Mouse (Mus musculus): ENCODE data around the gene Uckl1.

DNA sequence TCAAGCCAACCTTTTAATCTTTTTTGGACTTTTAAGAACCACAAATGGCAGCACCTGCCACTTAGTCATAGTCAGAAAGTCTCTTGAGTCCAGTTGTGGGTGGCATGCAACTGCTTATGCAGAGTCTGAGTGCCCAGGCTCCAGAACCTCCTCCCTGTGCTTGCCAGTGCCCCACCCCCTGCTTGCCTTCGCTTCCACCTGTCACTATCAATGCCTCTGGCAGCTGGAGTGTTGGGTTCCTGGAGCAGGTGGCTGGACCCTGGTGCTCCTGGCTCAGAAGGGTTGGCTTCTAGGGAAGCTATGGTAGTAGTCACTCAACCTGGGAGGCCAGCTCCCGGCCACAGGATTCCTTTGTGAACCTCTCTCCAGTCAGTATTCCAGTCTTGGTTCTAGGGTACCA lies 34.5 kb downstream of the Uckl1 start:
- no peak for TF ChIP-seq GATA1 (IDR thresholded peaks at IDR 0.05; ENCODE audit: borderline replicate concordance, low read length)
- TF ChIP-seq FLI1 (IDR thresholded peaks at IDR 0.05; ENCODE audit: low read length) = no peak
